ENCODE assay signal across 13 mouse cellular contexts in the genomic region with DNA sequence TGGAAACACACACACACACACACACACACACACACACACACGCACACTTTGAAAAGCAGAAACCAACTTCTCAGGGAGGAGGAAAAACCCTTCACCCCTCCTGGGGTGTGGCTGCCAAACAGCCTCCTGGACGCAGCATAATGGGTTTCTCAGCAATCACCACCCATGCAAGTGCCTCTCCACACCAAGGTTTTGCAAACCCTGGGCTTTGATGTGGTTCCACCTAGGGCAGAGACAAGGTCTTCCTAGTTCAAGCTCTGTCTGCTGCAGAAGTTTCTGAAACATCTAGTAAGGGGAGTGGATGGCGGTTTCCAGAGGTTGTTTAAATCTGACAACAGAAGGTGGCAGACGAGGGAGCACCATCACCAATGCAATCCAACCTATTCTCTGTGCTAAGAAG. TPM values are rescaled to one million over a fixed set of nuclear protein-coding genes. Genes with fewer than 3 reads are reported as not detected.
DNase-seq lines count a peak whose midpoint lies in the region; ATAC-seq lines count a peak whose summit lies in the region.
"Had no signal": no experiment of that assay in that cellular context is flagged by ENCODE, and none has a peak within 500 bp of the region (broad histone marks: within the 10 kb centered on the region; RNA-seq: fewer than 3 reads in every experiment).

No protein-coding gene starts in this region.

- no peak for ATAC-seq in kidney, embryonic 15.5 days (replicated peaks; ENCODE audit: low FRiP score)
- peak; percentile 32 for ATAC-seq in inflammation-experienced regulatory T-cells, adult 6 months
- ATAC-seq in neutrophil, adult 5-6 weeks (ENCODE audit: extremely low read depth, insufficient number of reproducible peaks, low FRiP score, poor library complexity, severe bottlenecking), result peak; percentile 36; the same call in 1 of the 2 replicates
- ATAC-seq in megakaryocyte-erythroid progenitor cell, adult 5-6 weeks (replicated peaks; ENCODE audit: low FRiP score, low TSS enrichment, poor library complexity, severe bottlenecking), result no peak
- ATAC-seq: midbrain, embryonic 15.5 days had no signal

- no peak for DNase-seq in kidney, postnatal 10 days
- DNase-seq in T-cell, adult 2 months (ENCODE audit: low spot score), result peak; percentile 80
- DNase-seq in urinary bladder, postnatal 14 days (ENCODE audit: low spot score), result no peak
- DNase-seq: cerebellum, postnatal 36 days had no signal

- H3K9ac ChIP-seq in kidney, embryonic 15.5 days, result no peak overlapping the region
- H3K9ac ChIP-seq: midbrain, embryonic 15.5 days; neural tube, embryonic 15.5 days had no signal

- WGBS in kidney, embryonic 15.5 days, result 59% methylated on average over 4 of the region's 4 CpGs

- no peaks in the 10 kb centered on the region for H3K9me3 ChIP-seq in kidney, embryonic 15.5 days (replicated peaks)
- H3K9me3 ChIP-seq: hindbrain, embryonic 10.5 days; midbrain, embryonic 15.5 days; neural tube, embryonic 15.5 days had no signal

- no peak overlapping the region for H3K4me2 ChIP-seq in kidney, embryonic 15.5 days
- H3K4me2 ChIP-seq: liver, embryonic 11.5 days; midbrain, embryonic 15.5 days; neural tube, embryonic 15.5 days had no signal

- H3K36me3 ChIP-seq in kidney, embryonic 15.5 days, result no peaks in the 10 kb centered on the region
- H3K36me3 ChIP-seq: midbrain, embryonic 15.5 days; neural tube, embryonic 15.5 days had no signal

- no peak overlapping the region for H3K4me3 ChIP-seq in kidney, embryonic 15.5 days (replicated peaks)
- H3K4me3 ChIP-seq: hindbrain, embryonic 10.5 days; midbrain, embryonic 15.5 days; neural tube, embryonic 15.5 days had no signal

- H3K27ac ChIP-seq in kidney, embryonic 15.5 days, result peak overlapping the region; percentile 54; the same call in 1 of the 2 replicates
- H3K27ac ChIP-seq: hindbrain, embryonic 10.5 days; kidney, postnatal 0 days; midbrain, embryonic 15.5 days; neural tube, embryonic 15.5 days had no signal

- H3K4me1 ChIP-seq in kidney, embryonic 15.5 days, result peaks cover 18% of the 10 kb centered on the region

- no peaks in the 10 kb centered on the region for H3K27me3 ChIP-seq in kidney, embryonic 15.5 days
- H3K27me3 ChIP-seq: neural tube, embryonic 15.5 days had no signal

RNA-seq across cellular contexts. Expression of a gene that starts 18.1 kb away (rescaled TPM):
- polyA plus RNA-seq in kidney, embryonic 15.5 days (2015; fragmentation: Nextera tagmentation; extraction: Ambion mirVana), result 9.3 and 9.9 TPM in 2 replicates
- polyA plus RNA-seq in inflammation-experienced regulatory T-cells, adult 6 months (2017; shearing (Covaris generic)), result not detected
- total RNA-seq in neutrophil, adult 5-6 weeks (2017), result not detected in 2 replicates
- total RNA-seq in megakaryocyte-erythroid progenitor cell, adult 5-6 weeks (2014; fragmentation: Nextera tagmentation), result 1.6 TPM in 1 of 2 replicates, not detected in the other
- total RNA-seq in megakaryocyte-erythroid progenitor cell, adult 5-6 weeks (2017), result not detected in 2 replicates

Comparison
In these comparisons a context has a peak if more than half of its experiments do, and no peak if none do; other contexts are left out.
1. ATAC-seq: peak in inflammation-experienced regulatory T-cells, adult 6 months (single experiment) and neutrophil, adult 5-6 weeks (single experiment); none in kidney, embryonic 15.5 days (single experiment) and megakaryocyte-erythroid progenitor cell, adult 5-6 weeks (single experiment).